Mouse (Mus musculus): ENCODE results near the gene Scn2a. TPM values are rescaled to one million over a fixed set of nuclear protein-coding genes. Genes with fewer than 3 reads are reported as not detected.

Scn2a gene
- polyA plus RNA-seq, 1 experiment from 2014 or later: 3.3 TPM

GRCm38 (mm10) chr2:65658430-65658829, 37.9 kb downstream of the Scn2a start:
- no peak overlapping the region for H3K4me3 ChIP-seq (replicated peaks; ENCODE audit: low read length)
- WGBS: 79% methylated on average over 8 of the region's 8 CpGs
- ATAC-seq (ENCODE audit: insufficient read depth, low FRiP score): no peak

GRCm38 (mm10) chr2:65663892-65664291, 43.3 kb downstream of the Scn2a start:
- H3K27me3 ChIP-seq (ENCODE audit: control insufficient read depth, insufficient read depth, low read length): no peaks in the 10 kb centered on the region
- no peaks in the 10 kb centered on the region for H3K36me3 ChIP-seq (ENCODE audit: control insufficient read depth, insufficient read depth, low read length)
- H3K4me3 ChIP-seq (replicated peaks; ENCODE audit: low read length): no peak overlapping the region
- no peak overlapping the region for H3K9ac ChIP-seq (ENCODE audit: low read length)
- no peak overlapping the region for H3K4me2 ChIP-seq (ENCODE audit: low read depth, low read length)
- H3K9me3 ChIP-seq (replicated peaks; ENCODE audit: control insufficient read depth, low read length): no peaks in the 10 kb centered on the region
- no peak overlapping the region for H3K27ac ChIP-seq (ENCODE audit: low read length)
- H3K4me1 ChIP-seq (ENCODE audit: control insufficient read depth, insufficient read depth, low read length): no peaks in the 10 kb centered on the region
- ATAC-seq (ENCODE audit: insufficient read depth, low FRiP score): no peak

More at GRCm38 (mm10) chr2:65658430-65658829, 37.9 kb downstream of the Scn2a start:
- no peaks in the 10 kb centered on the region for H3K4me1 ChIP-seq (ENCODE audit: control insufficient read depth, insufficient read depth, low read length)
- no peak overlapping the region for H3K27ac ChIP-seq (ENCODE audit: low read length)
- no peaks in the 10 kb centered on the region for H3K9me3 ChIP-seq (replicated peaks; ENCODE audit: control insufficient read depth, low read length)
- no peak overlapping the region for H3K4me2 ChIP-seq (ENCODE audit: low read depth, low read length)
- no peaks in the 10 kb centered on the region for H3K27me3 ChIP-seq (ENCODE audit: control insufficient read depth, insufficient read depth, low read length)
- H3K9ac ChIP-seq (ENCODE audit: low read length): no peak overlapping the region
- no peaks in the 10 kb centered on the region for H3K36me3 ChIP-seq (ENCODE audit: control insufficient read depth, insufficient read depth, low read length)

DNA sequence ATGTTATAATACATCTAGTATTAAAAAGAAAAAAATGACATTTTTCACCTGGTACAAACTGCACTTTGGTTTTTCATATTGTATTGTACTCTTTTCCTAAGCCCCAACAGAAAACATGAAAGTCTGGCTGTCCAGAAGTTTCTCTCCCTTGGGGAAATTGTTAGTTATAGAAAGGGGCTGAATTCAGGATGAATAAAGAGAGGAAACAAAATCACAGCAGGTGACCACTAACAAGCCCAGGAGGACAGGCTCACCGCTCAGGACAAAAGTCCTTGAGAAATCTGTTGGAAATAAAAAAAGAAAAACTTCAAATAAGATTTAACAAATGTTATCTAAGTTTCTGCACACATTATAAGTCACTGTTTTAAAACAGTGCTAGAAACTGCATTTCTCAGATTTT, 43.9 kb downstream of the Scn2a start:
- Histone ChIP-seq H3K4me2 (ENCODE audit: low read depth, low read length) (no peak overlapping the region), H3K4me3 (replicated peaks; ENCODE audit: low read length) (no peak overlapping the region), H3K27ac (ENCODE audit: low read length) (no peak overlapping the region), H3K4me1 (ENCODE audit: control insufficient read depth, insufficient read depth, low read length) (no peaks in the 10 kb centered on the region), H3K9me3 (replicated peaks; ENCODE audit: control insufficient read depth, low read length) (no peaks in the 10 kb centered on the region), H3K27me3 (ENCODE audit: control insufficient read depth, insufficient read depth, low read length) (no peaks in the 10 kb centered on the region), H3K36me3 (ENCODE audit: control insufficient read depth, insufficient read depth, low read length) (no peaks in the 10 kb centered on the region), H3K9ac (ENCODE audit: low read length) (no peak overlapping the region)
- no peak for ATAC-seq (ENCODE audit: insufficient read depth, low FRiP score)
- WGBS: 79% methylated on average over 1 of the region's 1 CpGs

GRCm38 (mm10) chr2:65665180-65665579, 44.6 kb downstream of the Scn2a start:
- no peak overlapping the region for H3K27ac ChIP-seq (ENCODE audit: low read length)
- no peak overlapping the region for H3K9ac ChIP-seq (ENCODE audit: low read length)
- no peak for ATAC-seq (ENCODE audit: insufficient read depth, low FRiP score)
- H3K36me3 ChIP-seq (ENCODE audit: control insufficient read depth, insufficient read depth, low read length): no peaks in the 10 kb centered on the region
- no peak overlapping the region for H3K4me2 ChIP-seq (ENCODE audit: low read depth, low read length)
- H3K27me3 ChIP-seq (ENCODE audit: control insufficient read depth, insufficient read depth, low read length): no peaks in the 10 kb centered on the region
- 58% methylated on average over 4 of the region's 4 CpGs for WGBS
- no peak overlapping the region for H3K4me3 ChIP-seq (replicated peaks; ENCODE audit: low read length)
- H3K9me3 ChIP-seq (replicated peaks; ENCODE audit: control insufficient read depth, low read length): no peaks in the 10 kb centered on the region
- no peaks in the 10 kb centered on the region for H3K4me1 ChIP-seq (ENCODE audit: control insufficient read depth, insufficient read depth, low read length)

GRCm38 (mm10) chr2:65667590-65668436, 47.2 kb downstream of the Scn2a start:
- Histone ChIP-seq H3K4me2 (ENCODE audit: low read depth, low read length) (peak overlapping the region; percentile 64), H3K27me3 (ENCODE audit: control insufficient read depth, insufficient read depth, low read length) (no peaks in the 10 kb centered on the region), H3K4me3 (replicated peaks; ENCODE audit: low read length) (peak overlapping the region; percentile 46), H3K9ac (ENCODE audit: low read length) (peak overlapping the region; percentile 60), H3K27ac (ENCODE audit: low read length) (no peak overlapping the region), H3K9me3 (replicated peaks; ENCODE audit: control insufficient read depth, low read length) (no peaks in the 10 kb centered on the region), H3K4me1 (ENCODE audit: control insufficient read depth, insufficient read depth, low read length) (no peaks in the 10 kb centered on the region), H3K36me3 (ENCODE audit: control insufficient read depth, insufficient read depth, low read length) (no peaks in the 10 kb centered on the region)
- WGBS: 51% methylated on average over 18 of the region's 18 CpGs
- ATAC-seq (ENCODE audit: insufficient read depth, low FRiP score): 0 out of 2 replicates have a peak, but pooled peaks have one; percentile 34

DNA sequence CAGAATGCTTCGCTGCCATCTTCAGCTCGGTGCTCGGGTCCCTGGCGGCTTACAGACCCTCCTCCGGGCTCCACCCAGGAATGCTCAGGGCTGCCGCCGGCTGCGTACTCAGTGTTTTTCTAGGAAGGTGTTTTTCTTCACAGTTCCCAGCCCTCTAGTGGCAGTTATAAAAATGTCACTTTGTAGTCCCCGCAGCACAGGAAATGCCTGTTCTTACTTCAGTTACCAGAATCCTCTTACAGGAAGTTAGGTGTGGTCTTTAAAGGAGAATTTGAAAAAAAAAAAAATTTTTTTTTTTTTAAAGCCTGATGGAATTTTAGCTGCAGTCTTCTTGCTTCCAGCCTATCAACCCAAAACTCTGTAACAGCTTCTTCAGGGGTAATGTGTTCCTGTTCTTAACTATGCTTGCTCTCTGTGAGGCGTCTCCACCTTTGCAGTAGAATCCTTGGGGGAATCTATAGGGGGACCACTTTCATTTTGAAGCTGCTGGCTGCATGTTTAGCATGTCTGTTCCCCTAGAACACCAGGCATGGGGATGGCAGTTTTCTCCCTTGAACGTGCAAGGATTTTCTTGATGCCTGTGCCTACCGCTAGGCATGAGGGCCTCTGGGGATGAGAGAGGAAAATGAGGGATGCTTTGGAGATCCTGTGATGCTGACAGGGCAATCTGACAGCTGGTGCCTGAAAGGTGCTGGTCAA, 48.0 kb downstream of the Scn2a start:
- Histone ChIP-seq H3K27me3 (ENCODE audit: control insufficient read depth, insufficient read depth, low read length) (no peaks in the 10 kb centered on the region), H3K4me1 (ENCODE audit: control insufficient read depth, insufficient read depth, low read length) (no peaks in the 10 kb centered on the region), H3K9ac (ENCODE audit: low read length) (peak overlapping the region; percentile 60), H3K27ac (ENCODE audit: low read length) (no peak overlapping the region), H3K4me3 (replicated peaks; ENCODE audit: low read length) (peak overlapping the region; percentile 46), H3K4me2 (ENCODE audit: low read depth, low read length) (peak overlapping the region; percentile 64), H3K36me3 (ENCODE audit: control insufficient read depth, insufficient read depth, low read length) (no peaks in the 10 kb centered on the region), H3K9me3 (replicated peaks; ENCODE audit: control insufficient read depth, low read length) (no peaks in the 10 kb centered on the region)
- ATAC-seq (ENCODE audit: insufficient read depth, low FRiP score): peak; percentile 86
- 17% methylated on average over 12 of the region's 12 CpGs for WGBS

DNA sequence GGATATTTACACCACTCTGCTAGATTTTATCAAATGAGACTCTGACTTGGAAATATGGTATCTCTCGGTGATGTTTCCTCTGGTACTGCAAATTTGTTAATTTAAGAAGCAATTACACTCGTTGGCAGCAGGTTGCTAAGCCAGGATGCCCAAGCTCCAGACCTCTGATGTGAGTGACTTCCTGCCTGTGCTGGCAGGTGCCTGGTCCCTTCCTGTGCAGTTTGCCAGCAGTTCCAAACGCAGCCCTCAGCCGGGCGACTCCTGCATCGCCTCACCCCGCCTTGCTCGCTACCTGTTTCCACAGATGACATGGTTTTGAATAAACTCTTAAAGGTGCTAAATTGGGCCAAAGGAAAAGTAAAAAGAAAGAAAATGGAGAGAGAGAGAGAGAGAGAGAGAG, 49.0 kb downstream of the Scn2a start:
- 73% methylated on average over 8 of the region's 8 CpGs for WGBS

GRCm38 (mm10) chr2:65670153-65670817, 49.7 kb downstream of the Scn2a start:
- Histone ChIP-seq H3K36me3 (ENCODE audit: control insufficient read depth, insufficient read depth, low read length) (no peaks in the 10 kb centered on the region), H3K4me3 (replicated peaks; ENCODE audit: low read length) (no peak overlapping the region), H3K9ac (ENCODE audit: low read length) (no peak overlapping the region), H3K4me2 (ENCODE audit: low read depth, low read length) (no peak overlapping the region), H3K27me3 (ENCODE audit: control insufficient read depth, insufficient read depth, low read length) (no peaks in the 10 kb centered on the region), H3K4me1 (ENCODE audit: control insufficient read depth, insufficient read depth, low read length) (no peaks in the 10 kb centered on the region), H3K27ac (ENCODE audit: low read length) (no peak overlapping the region), H3K9me3 (replicated peaks; ENCODE audit: control insufficient read depth, low read length) (no peaks in the 10 kb centered on the region)
- ATAC-seq (ENCODE audit: insufficient read depth, low FRiP score): no peak
- 58% methylated on average over 12 of the region's 12 CpGs for WGBS

More for the DNA sequence above, 49.0 kb downstream of the Scn2a start:
- H3K27ac ChIP-seq (ENCODE audit: low read length): no peak overlapping the region
- H3K9me3 ChIP-seq (replicated peaks; ENCODE audit: control insufficient read depth, low read length): no peaks in the 10 kb centered on the region
- H3K27me3 ChIP-seq (ENCODE audit: control insufficient read depth, insufficient read depth, low read length): no peaks in the 10 kb centered on the region
- ATAC-seq (ENCODE audit: insufficient read depth, low FRiP score): no peak
- no peak overlapping the region for H3K4me3 ChIP-seq (replicated peaks; ENCODE audit: low read length)
- H3K4me1 ChIP-seq (ENCODE audit: control insufficient read depth, insufficient read depth, low read length): no peaks in the 10 kb centered on the region
- no peak overlapping the region for H3K4me2 ChIP-seq (ENCODE audit: low read depth, low read length)
- H3K36me3 ChIP-seq (ENCODE audit: control insufficient read depth, insufficient read depth, low read length): no peaks in the 10 kb centered on the region
- H3K9ac ChIP-seq (ENCODE audit: low read length): no peak overlapping the region

- Histone ChIP-seq H3K9ac (ENCODE audit: low read length) (no peak overlapping the region), H3K36me3 (ENCODE audit: control insufficient read depth, insufficient read depth, low read length) (no peaks in the 10 kb centered on the region), H3K27ac (ENCODE audit: low read length) (no peak overlapping the region), H3K27me3 (ENCODE audit: control insufficient read depth, insufficient read depth, low read length) (no peaks in the 10 kb centered on the region), H3K9me3 (replicated peaks; ENCODE audit: control insufficient read depth, low read length) (no peaks in the 10 kb centered on the region), H3K4me2 (ENCODE audit: low read depth, low read length) (no peak overlapping the region), H3K4me3 (replicated peaks; ENCODE audit: low read length) (no peak overlapping the region), H3K4me1 (ENCODE audit: control insufficient read depth, insufficient read depth, low read length) (no peaks in the 10 kb centered on the region)
- ATAC-seq (ENCODE audit: insufficient read depth, low FRiP score): no peak
- 80% methylated on average over 4 of the region's 4 CpGs for WGBS
Measured at GRCm38 (mm10) chr2:65679621-65680020, 59.0 kb downstream of the Scn2a start.

Data from stomach, embryonic 16.5 days (tissue).